Mouse (Mus musculus): ENCODE measurements at regions not wholly inside any gene's neighbourhood (a gene's known extent, or its start where the extent isn't known, plus 50 kb on each side); places are given as distances from the start of the nearest gene placed in this dataset.

- ATAC-seq (ENCODE audit: insufficient read depth, low FRiP score), result no peak
- Histone ChIP-seq H3K4me2 (ENCODE audit: low read depth, low read length) (no peak overlapping the region), H3K36me3 (ENCODE audit: control insufficient read depth, insufficient read depth, low read length) (no peaks in the 10 kb centered on the region), H3K4me1 (ENCODE audit: control insufficient read depth, insufficient read depth, low read length) (no peaks in the 10 kb centered on the region), H3K4me3 (replicated peaks; ENCODE audit: low read length) (no peak overlapping the region), H3K9ac (ENCODE audit: low read length) (no peak overlapping the region), H3K9me3 (replicated peaks; ENCODE audit: control insufficient read depth, low read length) (no peaks in the 10 kb centered on the region), H3K27ac (ENCODE audit: low read length) (no peak overlapping the region), H3K27me3 (ENCODE audit: control insufficient read depth, insufficient read depth, low read length) (no peaks in the 10 kb centered on the region)
- WGBS, result 70% methylated on average over 7 of the region's 7 CpGs
Observed at GRCm38 (mm10) chr4:56627206-56627605, 112.7 kb upstream of the Gm26657 start.

- Histone ChIP-seq H3K9me3 (replicated peaks; ENCODE audit: control insufficient read depth, low read length) (no peaks in the 10 kb centered on the region), H3K27ac (ENCODE audit: low read length) (peak overlapping the region; percentile 75), H3K4me2 (ENCODE audit: low read depth, low read length) (no peak overlapping the region), H3K27me3 (ENCODE audit: control insufficient read depth, insufficient read depth, low read length) (no peaks in the 10 kb centered on the region), H3K4me3 (replicated peaks; ENCODE audit: low read length) (no peak overlapping the region), H3K9ac (ENCODE audit: low read length) (no peak overlapping the region), H3K4me1 (ENCODE audit: control insufficient read depth, insufficient read depth, low read length) (no peaks in the 10 kb centered on the region), H3K36me3 (ENCODE audit: control insufficient read depth, insufficient read depth, low read length) (no peaks in the 10 kb centered on the region)
- whole genome bisulfite sequencing, result 64% methylated on average over 4 of the region's 4 CpGs
- no peak for ATAC-seq (ENCODE audit: insufficient read depth, low FRiP score)
Observed at GRCm38 (mm10) chr4:56621782-56622181, 118.1 kb upstream of the Gm26657 start.

GRCm38 (mm10) chr4:56621356-56621755 lies 118.5 kb upstream of the Gm26657 start:
- Histone ChIP-seq H3K27me3 (ENCODE audit: control insufficient read depth, insufficient read depth, low read length) (no peaks in the 10 kb centered on the region), H3K36me3 (ENCODE audit: control insufficient read depth, insufficient read depth, low read length) (no peaks in the 10 kb centered on the region), H3K9ac (ENCODE audit: low read length) (no peak overlapping the region), H3K9me3 (replicated peaks; ENCODE audit: control insufficient read depth, low read length) (no peaks in the 10 kb centered on the region), H3K4me3 (replicated peaks; ENCODE audit: low read length) (no peak overlapping the region), H3K4me1 (ENCODE audit: control insufficient read depth, insufficient read depth, low read length) (no peaks in the 10 kb centered on the region), H3K4me2 (ENCODE audit: low read depth, low read length) (no peak overlapping the region), H3K27ac (ENCODE audit: low read length) (no peak overlapping the region)
- WGBS, result 76% methylated on average over 1 of the region's 1 CpGs
- ATAC-seq (ENCODE audit: insufficient read depth, low FRiP score), result peak; percentile 44

DNA sequence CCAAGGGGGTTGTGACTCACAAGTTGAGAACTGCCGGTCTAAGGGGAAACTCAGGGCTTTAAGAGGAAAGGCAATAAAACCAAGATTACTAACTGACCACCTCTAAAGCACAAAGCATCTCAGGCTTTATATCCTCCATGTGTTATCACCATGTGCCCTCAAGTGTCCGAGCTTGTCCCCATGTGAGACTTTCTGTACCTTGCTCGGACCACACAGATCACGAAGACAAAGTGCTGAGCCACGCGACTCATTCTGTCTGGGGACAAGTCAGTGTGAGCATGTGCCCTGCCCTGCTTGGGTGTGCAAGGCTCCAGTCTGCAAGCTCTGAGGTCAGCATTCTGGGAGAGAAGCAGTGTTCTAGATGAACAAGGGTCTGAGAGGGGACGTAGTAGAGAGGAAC lies 119.2 kb upstream of the Gm26657 start:
- Histone ChIP-seq H3K9ac (ENCODE audit: low read length) (no peak overlapping the region), H3K4me2 (ENCODE audit: low read depth, low read length) (no peak overlapping the region), H3K4me3 (replicated peaks; ENCODE audit: low read length) (no peak overlapping the region), H3K36me3 (ENCODE audit: control insufficient read depth, insufficient read depth, low read length) (no peaks in the 10 kb centered on the region), H3K9me3 (replicated peaks; ENCODE audit: control insufficient read depth, low read length) (no peaks in the 10 kb centered on the region), H3K27me3 (ENCODE audit: control insufficient read depth, insufficient read depth, low read length) (no peaks in the 10 kb centered on the region), H3K4me1 (ENCODE audit: control insufficient read depth, insufficient read depth, low read length) (no peaks in the 10 kb centered on the region), H3K27ac (ENCODE audit: low read length) (peak overlapping the region; percentile 66)
- 81% methylated on average over 7 of the region's 7 CpGs for WGBS
- ATAC-seq (ENCODE audit: insufficient read depth, low FRiP score), result no peak

DNA sequence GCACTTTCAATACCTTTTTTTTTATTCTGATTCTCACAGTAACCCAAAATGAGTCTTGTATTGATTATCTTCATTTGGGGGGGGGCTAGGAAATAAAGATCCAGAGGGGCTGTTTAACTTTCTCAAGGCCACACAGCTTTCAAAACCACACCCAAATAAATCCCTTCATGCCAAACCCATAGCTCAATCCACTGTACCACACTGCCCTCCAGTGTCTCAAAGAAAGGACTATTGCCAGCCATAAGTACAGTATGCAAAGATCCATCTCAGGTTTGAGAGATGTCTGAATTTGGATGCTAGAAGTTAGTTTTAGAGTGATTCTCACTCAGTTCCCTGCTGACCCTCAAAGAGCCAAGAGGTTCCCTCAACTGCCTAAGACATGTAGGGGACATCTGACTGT lies 120.1 kb upstream of the Gm26657 start:
- Histone ChIP-seq H3K4me1 (ENCODE audit: control insufficient read depth, insufficient read depth, low read length) (no peaks in the 10 kb centered on the region), H3K27me3 (ENCODE audit: control insufficient read depth, insufficient read depth, low read length) (no peaks in the 10 kb centered on the region), H3K9ac (ENCODE audit: low read length) (no peak overlapping the region), H3K4me3 (replicated peaks; ENCODE audit: low read length) (no peak overlapping the region), H3K27ac (ENCODE audit: low read length) (no peak overlapping the region), H3K9me3 (replicated peaks; ENCODE audit: control insufficient read depth, low read length) (no peaks in the 10 kb centered on the region), H3K36me3 (ENCODE audit: control insufficient read depth, insufficient read depth, low read length) (no peaks in the 10 kb centered on the region), H3K4me2 (ENCODE audit: low read depth, low read length) (no peak overlapping the region)
- no peak for ATAC-seq (ENCODE audit: insufficient read depth, low FRiP score)

DNA sequence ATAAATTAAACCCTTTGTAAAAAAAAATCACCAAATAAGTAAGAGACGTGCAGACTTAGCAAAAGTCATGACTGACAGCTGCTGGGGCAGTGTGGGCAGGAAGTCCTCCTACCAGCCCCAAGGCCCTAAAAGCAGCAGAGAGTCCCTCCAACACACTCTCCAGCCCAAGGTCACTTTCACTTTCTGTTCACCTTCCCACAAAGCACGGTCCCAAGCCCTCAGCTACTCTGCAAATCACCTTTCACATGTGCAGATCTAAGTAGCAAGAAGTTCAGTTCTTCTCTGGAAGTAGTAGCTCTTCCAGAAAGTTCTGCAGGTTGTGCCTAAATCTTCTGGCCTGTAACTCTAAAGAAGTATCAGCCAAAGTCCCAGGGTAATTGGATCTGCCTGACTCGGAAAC lies 120.8 kb upstream of the Gm26657 start:
- Histone ChIP-seq H3K4me2 (ENCODE audit: low read depth, low read length) (no peak overlapping the region), H3K9me3 (replicated peaks; ENCODE audit: control insufficient read depth, low read length) (no peaks in the 10 kb centered on the region), H3K27me3 (ENCODE audit: control insufficient read depth, insufficient read depth, low read length) (no peaks in the 10 kb centered on the region), H3K4me1 (ENCODE audit: control insufficient read depth, insufficient read depth, low read length) (no peaks in the 10 kb centered on the region), H3K27ac (ENCODE audit: low read length) (no peak overlapping the region), H3K9ac (ENCODE audit: low read length) (no peak overlapping the region), H3K36me3 (ENCODE audit: control insufficient read depth, insufficient read depth, low read length) (no peaks in the 10 kb centered on the region), H3K4me3 (replicated peaks; ENCODE audit: low read length) (no peak overlapping the region)
- 76% methylated on average over 3 of the region's 3 CpGs for WGBS
- no peak for ATAC-seq (ENCODE audit: insufficient read depth, low FRiP score)

DNA sequence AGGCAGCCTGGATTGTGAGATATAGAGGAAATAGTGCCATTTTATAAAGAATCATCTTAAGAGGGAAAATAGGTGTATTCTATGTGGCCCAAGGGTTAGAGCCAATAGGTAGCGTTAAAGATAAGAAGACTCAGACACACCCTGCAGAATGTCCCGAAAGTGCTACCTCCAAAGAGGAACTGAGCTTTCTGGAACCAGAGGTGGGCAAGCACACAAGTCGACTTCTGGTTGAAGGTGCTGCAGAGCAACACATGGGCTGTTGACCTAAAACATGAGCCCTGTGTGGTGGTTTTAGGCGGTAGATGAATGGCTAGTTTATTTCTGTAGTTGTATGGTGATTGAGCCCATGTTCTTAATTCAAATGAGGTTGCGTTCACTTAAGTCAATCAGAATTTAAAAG lies 121.4 kb upstream of the Gm26657 start:
- no peak overlapping the region for H3K4me3 ChIP-seq (replicated peaks; ENCODE audit: low read length)
- no peak overlapping the region for H3K27ac ChIP-seq (ENCODE audit: low read length)
- H3K9me3 ChIP-seq (replicated peaks; ENCODE audit: control insufficient read depth, low read length), result no peaks in the 10 kb centered on the region
- no peak overlapping the region for H3K9ac ChIP-seq (ENCODE audit: low read length)
- H3K4me1 ChIP-seq (ENCODE audit: control insufficient read depth, insufficient read depth, low read length), result no peaks in the 10 kb centered on the region
- ATAC-seq (ENCODE audit: insufficient read depth, low FRiP score), result no peak
- H3K4me2 ChIP-seq (ENCODE audit: low read depth, low read length), result no peak overlapping the region
- 81% methylated on average over 5 of the region's 5 CpGs for WGBS
- no peaks in the 10 kb centered on the region for H3K27me3 ChIP-seq (ENCODE audit: control insufficient read depth, insufficient read depth, low read length)
- no peaks in the 10 kb centered on the region for H3K36me3 ChIP-seq (ENCODE audit: control insufficient read depth, insufficient read depth, low read length)

DNA sequence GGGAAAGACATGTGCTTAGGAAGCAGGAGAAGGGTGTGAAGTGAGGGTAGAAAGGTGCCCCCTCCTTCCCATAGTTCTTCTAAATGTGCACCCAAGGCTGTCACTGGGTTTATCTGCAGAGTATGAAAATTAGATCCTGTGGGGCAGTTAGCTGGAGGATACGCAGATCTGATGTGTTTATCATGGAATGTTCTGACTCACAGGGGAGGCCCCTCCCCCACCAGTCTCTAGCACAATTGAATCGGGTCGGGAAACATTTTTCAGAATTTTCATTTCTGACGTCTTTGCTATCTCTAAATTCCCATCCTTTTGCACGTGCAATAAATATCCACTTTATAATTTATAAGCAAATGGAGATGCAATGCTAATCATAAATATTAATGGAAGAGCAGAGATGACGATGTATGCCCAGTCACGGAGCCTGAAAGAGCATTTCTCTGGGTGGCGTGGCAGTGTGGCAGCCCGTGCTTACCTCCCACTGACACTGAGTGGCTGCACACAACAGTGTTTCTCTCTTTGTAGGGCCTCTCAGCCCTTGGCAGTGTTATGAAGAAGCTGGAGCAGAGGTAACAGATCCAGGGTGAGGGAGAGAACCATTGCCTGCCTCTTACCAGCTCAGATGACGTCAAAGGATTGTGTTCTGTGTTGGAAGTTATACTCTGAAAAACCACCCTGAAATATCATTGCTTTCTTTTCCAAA lies 122.1 kb upstream of the Gm26657 start:
- Histone ChIP-seq H3K27ac (ENCODE audit: low read length) (no peak overlapping the region), H3K36me3 (ENCODE audit: control insufficient read depth, insufficient read depth, low read length) (no peaks in the 10 kb centered on the region), H3K9ac (ENCODE audit: low read length) (no peak overlapping the region), H3K4me2 (ENCODE audit: low read depth, low read length) (no peak overlapping the region), H3K9me3 (replicated peaks; ENCODE audit: control insufficient read depth, low read length) (no peaks in the 10 kb centered on the region), H3K4me1 (ENCODE audit: control insufficient read depth, insufficient read depth, low read length) (no peaks in the 10 kb centered on the region), H3K27me3 (ENCODE audit: control insufficient read depth, insufficient read depth, low read length) (no peaks in the 10 kb centered on the region), H3K4me3 (replicated peaks; ENCODE audit: low read length) (no peak overlapping the region)
- WGBS, result 73% methylated on average over 10 of the region's 10 CpGs
- ATAC-seq (ENCODE audit: insufficient read depth, low FRiP score), result no peak

DNA sequence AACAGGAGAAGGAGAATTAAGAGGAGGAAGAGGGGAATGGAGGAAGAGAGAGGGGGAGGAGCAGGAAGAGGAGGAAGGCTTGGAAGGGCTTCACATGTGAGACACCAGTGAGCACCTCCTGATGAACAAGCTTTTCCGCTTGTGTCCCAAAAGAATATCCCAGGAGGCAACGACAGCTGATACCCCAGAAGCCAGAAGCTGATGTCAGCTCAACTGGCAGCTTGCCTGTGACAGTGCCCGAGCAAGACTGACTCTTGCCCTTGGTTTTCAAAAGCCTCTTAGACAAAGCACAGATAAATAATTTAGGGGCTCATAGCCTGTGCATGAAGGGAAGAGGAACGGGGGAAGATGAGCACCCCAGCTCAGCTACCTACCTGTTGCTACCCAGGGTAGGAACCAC lies 127.5 kb upstream of the Gm26657 start:
- Histone ChIP-seq H3K4me3 (replicated peaks; ENCODE audit: low read length) (no peak overlapping the region), H3K4me2 (ENCODE audit: low read depth, low read length) (no peak overlapping the region), H3K36me3 (ENCODE audit: control insufficient read depth, insufficient read depth, low read length) (no peaks in the 10 kb centered on the region), H3K9ac (ENCODE audit: low read length) (no peak overlapping the region), H3K27me3 (ENCODE audit: control insufficient read depth, insufficient read depth, low read length) (no peaks in the 10 kb centered on the region), H3K9me3 (replicated peaks; ENCODE audit: control insufficient read depth, low read length) (no peaks in the 10 kb centered on the region), H3K27ac (ENCODE audit: low read length) (no peak overlapping the region; the same call in 1 of the 2 replicates), H3K4me1 (ENCODE audit: control insufficient read depth, insufficient read depth, low read length) (peaks cover 6% of the 10 kb centered on the region; the same call in 1 of the 2 replicates)
- ATAC-seq (ENCODE audit: insufficient read depth, low FRiP score), result no peak
- 64% methylated on average over 4 of the region's 4 CpGs for WGBS

Data from stomach, embryonic 16.5 days (tissue).